Mouse (Mus musculus) embryo, embryonic 11.5 days (tissue): ENCODE measurements around the gene Fam131c.

Experiments
- DNase-seq: peaks from one replicate; pipeline ENCODE4 v3.0.0-alpha.2; 2012; ENCODE audit warnings: low read depth, low spot score

Fam131c gene

GRCm38 (mm10) chr4:141406516-141407299, 38.7 kb downstream of the Fam131c start:
- no peak for DNase-seq

DNA sequence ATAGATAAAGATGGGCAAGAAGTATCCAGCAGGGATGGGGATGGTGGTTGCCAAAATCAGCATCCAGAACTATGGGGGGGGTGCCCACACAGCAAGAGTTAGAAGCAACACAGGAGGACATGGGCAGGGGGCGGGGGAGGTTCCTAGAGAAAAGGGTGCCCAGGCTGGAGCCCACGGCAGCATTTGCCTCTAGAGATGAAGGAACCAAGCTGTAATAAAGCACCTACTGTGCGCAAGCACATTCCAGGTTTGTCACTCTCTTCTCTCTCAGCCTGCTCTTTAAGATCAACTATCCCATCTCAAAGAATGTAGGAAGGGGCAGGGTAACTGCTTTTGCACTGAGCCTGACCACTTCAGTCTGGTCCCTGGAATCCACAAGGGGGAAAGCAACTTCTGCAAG, 40.6 kb downstream of the Fam131c start:
- no peak for DNase-seq

DNA sequence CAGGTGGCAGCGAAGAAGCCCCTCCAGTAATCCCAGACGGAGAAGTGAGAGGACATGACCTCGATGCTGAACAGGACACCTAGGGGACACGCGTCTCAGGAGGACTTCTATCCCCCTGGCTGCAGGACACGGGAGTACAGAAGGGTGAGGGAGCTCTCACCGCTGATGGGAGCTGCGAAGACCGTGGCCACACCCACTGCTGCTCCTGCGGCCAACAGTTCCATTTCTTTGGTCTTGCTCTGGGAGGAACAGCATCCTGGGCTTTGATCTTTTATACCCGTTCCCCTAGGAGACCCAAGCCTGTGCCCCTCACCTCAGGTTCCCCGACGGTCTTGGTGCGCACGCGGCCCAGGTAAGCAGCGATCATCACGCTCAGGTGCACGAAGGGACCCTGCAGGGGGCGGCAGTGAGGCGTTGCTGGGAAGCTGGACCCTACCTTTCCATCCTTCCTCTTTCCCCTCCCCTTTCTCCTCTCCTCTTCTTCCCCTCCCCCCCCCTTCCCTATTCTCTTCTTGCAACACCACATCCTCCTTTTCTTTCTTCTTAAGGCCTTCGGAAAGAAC, 43.5 kb downstream of the Fam131c start:
- DNase-seq, result no peak

DNA sequence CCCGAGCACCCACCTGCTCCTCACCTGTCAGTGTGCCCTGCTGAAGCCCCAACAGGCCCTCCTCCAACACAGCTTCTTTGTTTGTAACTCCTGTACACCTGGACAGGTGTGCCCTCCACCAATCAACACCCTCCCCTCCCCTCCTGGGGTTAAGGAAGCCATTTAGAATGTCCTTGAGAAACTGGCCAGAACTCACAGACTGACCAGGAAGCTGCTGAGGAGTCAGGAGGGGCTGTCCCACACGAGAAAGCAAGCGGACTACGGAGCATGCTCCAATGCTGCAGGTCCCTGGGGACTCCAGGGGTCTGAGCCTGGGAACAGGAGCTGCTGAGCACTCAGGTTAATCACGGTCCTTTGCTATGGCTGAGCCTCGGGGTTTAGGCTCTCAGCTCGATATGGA, 47.9 kb downstream of the Fam131c start, which contains the start of gene Clcnkb:
Gene Clcnkb, minus strand, starts transcription at position 91 of the 400 bp plus-strand sequence.
- DNase-seq, result no peak

GRCm38 (mm10) chr4:141419398-141420191, 51.6 kb downstream of the Fam131c start:
- DNase-seq, result no peak

- DNase-seq, result no peak
These were observed 52.3 kb downstream of the Fam131c start, which contains the start of gene Hspb7 for GRCm38 (mm10) chr4:141420192-141420829. Hspb7 (plus strand) TSS chr4:141420779.

GRCm38 (mm10) chr4:141420886-141421285, 52.9 kb downstream of the Fam131c start:
- no peak for DNase-seq

DNA sequence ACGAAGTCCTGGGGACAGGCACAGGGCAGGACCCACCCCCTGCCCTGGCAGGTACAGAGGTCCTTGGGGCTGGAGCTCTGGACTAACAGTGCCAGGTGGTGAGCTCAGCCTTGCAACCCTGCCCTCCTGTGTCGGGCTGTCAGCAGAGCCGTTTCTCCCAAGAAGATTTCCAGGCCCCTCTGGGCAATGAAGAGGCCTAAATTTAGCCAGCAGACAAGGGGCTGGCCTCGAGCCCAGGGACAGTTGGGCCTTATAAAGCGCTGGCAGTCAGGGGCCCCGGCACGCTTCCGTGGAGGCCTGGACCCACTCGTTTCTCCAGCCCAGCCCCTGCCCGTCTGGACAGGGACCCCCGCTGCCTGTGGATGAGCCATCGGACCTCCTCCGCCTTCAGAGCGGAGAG, 53.4 kb downstream of the Fam131c start:
- DNase-seq, result no peak

DNA sequence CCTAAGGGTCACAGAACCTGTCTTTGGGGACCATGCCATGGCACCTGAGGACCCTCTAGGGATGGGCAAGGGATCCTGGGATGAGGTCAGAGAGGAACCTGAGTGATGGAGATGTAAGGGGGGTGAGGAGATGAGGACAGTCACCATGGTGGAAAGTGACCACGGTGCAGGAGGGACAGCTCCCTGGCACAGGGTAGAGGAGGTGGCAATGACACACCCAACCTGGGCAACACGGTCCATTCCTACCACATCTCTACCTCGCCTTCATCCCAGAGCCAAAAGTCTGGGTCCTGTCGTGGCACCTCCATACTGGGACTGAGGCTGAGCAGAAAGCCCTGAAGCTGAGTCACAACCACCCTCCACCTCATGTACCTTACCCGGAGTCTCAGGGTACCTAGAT, 54.8 kb downstream of the Fam131c start:
- DNase-seq, result no peak

DNA sequence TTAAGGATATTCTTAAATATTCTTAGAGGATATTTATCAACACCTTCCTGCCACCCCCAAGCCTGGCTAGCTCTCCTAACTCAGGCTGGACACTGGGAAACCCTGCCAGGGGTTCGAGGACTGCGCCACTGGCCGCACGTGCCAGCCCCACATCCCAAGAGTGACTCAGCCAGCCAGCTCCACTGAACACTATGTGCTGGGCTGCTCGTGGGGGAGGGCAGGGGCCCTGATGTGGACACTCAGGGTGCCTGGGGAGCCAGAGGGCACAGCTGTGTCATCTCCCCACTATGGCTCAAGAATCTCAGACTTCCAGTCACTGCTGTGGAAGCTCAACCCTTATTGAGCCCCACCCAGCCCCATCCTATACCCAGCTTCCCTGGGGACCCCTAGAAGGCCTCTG, 55.3 kb downstream of the Fam131c start:
- DNase-seq, result no peak

GRCm38 (mm10) chr4:141423691-141424431, 55.8 kb downstream of the Fam131c start:
- DNase-seq, result no peak

DNA sequence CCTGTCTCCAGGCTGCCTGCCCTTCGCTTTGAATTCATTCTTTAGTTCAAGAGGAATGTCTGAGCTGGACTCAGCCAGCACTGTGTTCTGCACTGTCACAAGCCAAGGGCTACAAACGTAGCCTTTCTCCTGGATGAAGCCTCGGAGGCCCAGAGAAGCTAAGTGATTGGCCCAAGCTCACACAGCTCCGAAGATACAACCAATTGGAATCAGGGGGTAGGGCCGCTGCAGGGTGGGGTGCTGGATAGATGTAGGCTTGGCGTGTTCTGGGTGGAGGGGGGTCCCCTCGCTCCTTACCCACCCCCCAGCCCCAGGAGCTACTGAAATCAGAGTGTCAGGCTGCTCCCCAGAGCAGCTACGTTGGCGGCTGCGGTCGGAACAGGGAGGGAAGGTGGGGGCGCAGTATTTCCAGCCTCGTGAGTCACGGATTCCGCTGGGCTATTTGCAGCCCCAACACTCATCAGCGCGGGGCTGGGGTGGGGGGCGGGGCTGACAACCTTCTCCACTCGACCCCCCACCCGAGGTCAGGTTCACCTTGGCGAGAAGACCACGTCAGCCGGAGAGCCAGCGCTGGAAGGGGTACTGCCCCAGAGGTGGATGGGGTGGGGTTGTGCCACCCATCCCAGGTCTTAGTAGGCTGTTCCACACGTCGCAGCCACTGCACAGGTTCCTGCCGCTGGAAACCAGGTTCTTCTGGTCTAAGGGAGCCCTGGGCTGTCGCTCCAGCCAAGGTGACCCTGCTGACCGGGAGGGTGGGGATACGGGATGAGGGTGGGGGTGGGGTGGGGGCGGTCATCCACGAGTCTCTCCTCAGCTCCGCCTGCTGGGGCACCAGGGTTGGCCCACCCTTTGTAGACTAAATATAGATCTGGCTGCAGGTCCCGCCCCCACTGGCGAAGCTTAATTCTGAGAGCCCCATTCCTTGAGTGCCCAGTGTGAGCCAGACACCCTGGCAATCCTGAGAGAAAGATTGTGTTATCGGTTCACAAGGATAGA, 57.8 kb downstream of the Fam131c start:
- no peak for DNase-seq

DNA sequence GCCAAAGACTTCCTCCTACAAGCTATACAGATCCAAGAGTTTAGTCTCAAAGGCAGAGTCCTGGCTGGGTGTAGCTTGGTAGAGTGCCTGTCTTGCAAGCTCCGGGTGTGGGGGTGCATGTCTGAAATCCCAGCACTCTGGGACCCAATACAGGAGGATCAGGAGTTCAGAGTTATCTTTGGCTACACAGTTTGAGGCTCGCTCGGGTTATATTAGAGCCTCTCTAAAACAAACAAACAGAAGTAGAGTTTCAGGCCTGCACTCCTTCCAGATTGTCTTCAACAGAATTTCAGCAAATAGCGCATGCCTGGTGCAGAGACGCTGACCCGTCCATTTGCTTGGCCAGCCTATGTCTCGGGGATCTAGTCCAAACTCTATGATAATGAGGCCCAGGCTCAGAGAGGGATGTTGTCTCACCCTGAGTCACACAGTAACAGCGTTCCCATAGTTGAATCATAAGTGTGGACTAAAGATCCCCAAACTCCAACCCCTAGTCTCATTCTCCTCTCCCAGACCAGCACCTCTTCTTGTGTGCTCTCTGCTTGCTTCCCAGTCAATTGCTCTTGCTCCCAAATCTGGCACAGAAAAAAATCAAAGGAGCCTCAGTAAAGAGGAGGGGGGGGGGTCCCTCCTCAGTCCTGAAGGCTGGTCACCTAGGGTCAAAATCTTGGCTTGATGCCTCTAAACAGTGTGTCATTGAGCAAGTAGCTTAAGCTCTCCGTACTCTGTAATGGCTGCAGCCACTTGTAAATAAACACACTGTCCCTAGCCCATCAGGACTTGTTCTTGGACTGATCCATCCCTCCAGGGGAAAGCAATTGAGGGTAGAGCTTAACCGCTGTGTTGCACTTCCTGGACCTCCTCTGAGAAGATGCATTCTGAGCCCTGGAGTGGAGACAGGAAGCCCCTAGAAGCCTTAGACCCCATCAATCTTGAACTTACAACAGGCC, 59.1 kb downstream of the Fam131c start:
- DNase-seq, result no peak

- no peak for DNase-seq
These were observed 59.9 kb downstream of the Fam131c start for GRCm38 (mm10) chr4:141427921-141428320.

DNA sequence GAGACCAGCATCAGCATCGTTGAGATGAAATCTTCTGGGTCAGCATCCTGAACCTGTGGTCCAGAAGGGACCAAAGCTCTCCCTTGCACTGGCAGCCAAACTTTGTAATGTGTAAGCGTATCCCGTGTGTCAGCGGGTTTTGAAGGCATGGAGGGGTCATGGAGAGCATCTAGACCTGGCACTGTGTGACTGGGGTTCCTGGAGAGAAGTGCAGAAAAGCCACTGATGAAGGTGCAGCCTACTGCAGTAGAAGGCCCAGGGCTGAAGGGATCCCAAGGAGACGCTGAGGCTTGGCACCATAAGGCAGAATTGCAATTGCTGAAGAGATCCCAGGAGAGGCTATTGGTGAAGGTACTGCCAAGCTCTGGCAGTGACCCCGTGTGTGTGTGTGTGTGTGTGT, 61.4 kb downstream of the Fam131c start:
- DNase-seq, result no peak

GRCm38 (mm10) chr4:141429847-141430246, 61.8 kb downstream of the Fam131c start:
- DNase-seq, result no peak

DNA sequence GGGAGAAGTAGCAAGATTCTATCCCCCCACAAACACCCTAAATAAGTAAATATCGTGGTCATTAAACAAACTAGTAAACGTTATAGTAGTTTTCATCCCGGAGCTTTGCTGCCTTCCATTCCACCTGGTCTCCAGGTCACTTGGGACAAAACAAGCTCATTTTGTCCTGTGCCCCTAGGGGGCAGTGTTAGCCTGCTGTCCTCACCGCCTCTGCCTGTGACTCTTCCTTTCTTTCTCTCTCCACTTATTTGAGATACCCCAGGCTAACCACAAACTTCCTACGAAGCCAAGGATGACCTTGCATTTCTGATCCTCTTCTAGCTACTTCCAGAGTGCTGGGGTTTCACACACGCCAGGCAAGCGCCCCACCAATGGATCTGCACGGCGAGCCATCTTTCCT, 63.0 kb downstream of the Fam131c start:
- peak; percentile 40 for DNase-seq

DNA sequence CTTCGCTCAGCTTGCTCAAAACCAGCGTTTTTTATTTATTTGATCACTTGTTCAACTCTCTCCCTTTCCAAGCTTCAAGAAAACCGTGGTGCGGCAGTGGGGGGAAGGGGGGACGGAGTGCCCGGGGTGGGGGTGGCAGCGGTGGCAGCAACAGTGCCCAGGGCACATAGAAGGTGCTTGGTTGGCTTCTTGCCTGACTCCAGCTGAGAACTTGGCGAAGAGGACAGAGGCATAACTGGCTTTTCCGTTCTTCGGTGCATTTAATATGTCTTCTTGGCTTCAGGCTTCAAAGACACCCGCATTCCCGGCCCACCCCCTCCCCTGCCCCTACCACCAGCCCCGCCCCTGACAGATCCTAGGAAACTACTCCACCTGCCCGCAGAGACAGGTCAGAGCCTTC, 64.6 kb downstream of the Fam131c start:
- no peak for DNase-seq

GRCm38 (mm10) chr4:141433191-141433590, 65.2 kb downstream of the Fam131c start:
- no peak for DNase-seq
